Mouse (Mus musculus) hindbrain, postnatal 0 days (tissue): ENCODE measurements at regions not wholly inside any gene's neighbourhood (a gene's known extent, or its start where the extent isn't known, plus 50 kb on each side); places are given as distances from the start of the nearest gene placed in this dataset.
"Not testable (repeated sequence)": the region's sequence is repeated elsewhere in the genome, so short reads cannot be mapped to it uniquely, and the experiment has no call there.

Experiments used
- ATAC-seq: fragments of 200-750 bp; cut with Nextera tagmentation; 2 replicates; pipeline ENCODE4 v1.8.0; 2017; ENCODE audit warnings: mild to moderate bottlenecking, moderate TSS enrichment, moderate library complexity
- DNase-seq: peaks from one replicate; pipeline ENCODE4 v3.0.0-alpha.2; 2015; ENCODE audit warnings: low spot score
- H3K27ac ChIP-seq: fragments of 300-500 bp; sonication (generic); 2 replicates; pipeline ENCODE4 v1.5.1; 2014; ENCODE audit warnings: mild to moderate bottlenecking
- H3K27me3 ChIP-seq: fragments of 300-500 bp; sonication (generic); 2 replicates; pipeline ENCODE4 v1.6.1; 2014; ENCODE audit warnings: low read length, mixed read lengths; ENCODE audit not compliant: insufficient read depth
- H3K36me3 ChIP-seq: fragments of 300-500 bp; sonication (generic); 2 replicates; pipeline ENCODE4 v1.6.1; 2014; ENCODE audit warnings: low read length, mixed read lengths; ENCODE audit not compliant: insufficient read depth
- H3K4me1 ChIP-seq: fragments of 300-500 bp; sonication (generic); 2 replicates; pipeline ENCODE4 v1.6.1; 2014; ENCODE audit warnings: antibody characterized with exemption, low read length, mixed read lengths; ENCODE audit not compliant: insufficient read depth
- H3K4me2 ChIP-seq: fragments of 300-500 bp; sonication (generic); 2 replicates; pipeline ENCODE4 v1.6.1; 2014; ENCODE audit warnings: low read depth, mild to moderate bottlenecking, low read length, moderate library complexity, mixed read lengths
- H3K4me3 ChIP-seq: fragments of 300-500 bp; sonication (generic); 2 replicates; pipeline ENCODE4 v1.5.1; 2014; ENCODE audit warnings: low read length
- H3K9ac ChIP-seq: fragments of 300-500 bp; sonication (generic); replicated peaks from 2 replicates; pipeline ENCODE4 v1.6.1; 2014; ENCODE audit warnings: mild to moderate bottlenecking, low read length, moderate library complexity, mixed read lengths
- H3K9me3 ChIP-seq: fragments of 300-500 bp; sonication (generic); 2 replicates; pipeline ENCODE4 v1.6.1; 2016; ENCODE audit warnings: low read length, mixed read lengths
- CTCF ChIP-seq: IDR thresholded peaks from 2 replicates; pipeline ENCODE4 v1.5.1; 2016; ENCODE audit warnings: antibody characterized with exemption, control low read depth, low read depth
- WGBS: fragments of 180-500 bp; shearing (Covaris S2); extraction: QIAGEN DNeasy Blood & Tissue Kit; methylation state at CpG from one replicate; pipeline ENCODE4 v1.1.7; 2014; 5-methylcytosine and 5-hydroxymethylcytosine counted together

- no peaks in the 10 kb centered on the region for H3K36me3 ChIP-seq
- H3K4me1 ChIP-seq = no peaks in the 10 kb centered on the region
- H3K9ac ChIP-seq = no peak overlapping the region
- no peak for TF ChIP-seq CTCF
- no peaks in the 10 kb centered on the region for H3K9me3 ChIP-seq
- no peak overlapping the region for H3K4me2 ChIP-seq
- 32% methylated on average over 6 of the region's 6 CpGs for WGBS
- ATAC-seq = peak; percentile 73
- H3K4me3 ChIP-seq = no peak overlapping the region
- no peak for DNase-seq
- H3K27me3 ChIP-seq = no peaks in the 10 kb centered on the region
- H3K27ac ChIP-seq = no peak overlapping the region
Observed at GRCm38 (mm10) chr1:14109190-14109482, 1984.0 kb downstream of the 4930444P10Rik start.

DNA sequence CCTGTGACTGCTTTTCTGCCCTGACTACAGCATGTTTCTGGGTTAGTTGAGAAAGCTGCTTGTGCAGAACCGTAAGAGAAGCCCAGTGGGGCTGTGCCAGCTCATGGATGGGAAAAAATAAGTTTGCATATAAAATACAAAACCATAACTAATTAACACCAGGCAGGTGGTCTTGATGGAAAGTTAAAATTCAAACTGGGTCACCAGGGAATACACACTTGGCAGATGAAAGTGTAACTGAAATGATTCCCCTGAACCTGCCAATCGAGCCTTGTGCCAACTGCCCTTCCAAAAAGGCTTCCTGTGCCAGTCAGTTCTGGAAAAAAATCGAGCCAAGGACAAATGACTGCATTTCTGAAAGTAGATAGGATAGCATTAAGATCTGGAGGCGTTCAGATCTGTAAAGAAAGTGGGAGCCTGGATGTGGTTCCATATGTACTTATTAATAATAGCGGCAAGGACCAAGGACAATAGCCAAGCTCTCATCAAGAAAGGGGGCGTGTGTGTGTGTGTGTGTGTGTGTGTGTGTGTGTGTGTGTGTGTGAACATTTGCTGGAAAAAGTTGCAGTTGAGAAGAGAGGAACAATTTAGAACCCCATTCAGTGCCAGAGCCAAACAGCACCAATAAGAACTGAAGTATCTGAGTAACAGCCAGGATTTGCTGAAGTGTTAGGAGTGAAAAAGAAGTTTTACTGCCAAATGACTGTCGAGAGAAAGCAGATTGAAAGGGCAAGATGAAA, 1984.5 kb downstream of the 4930444P10Rik start:
- no peak overlapping the region for H3K4me2 ChIP-seq
- no peaks in the 10 kb centered on the region for H3K4me1 ChIP-seq
- no peaks in the 10 kb centered on the region for H3K27me3 ChIP-seq
- WGBS = 34% methylated on average over 7 of the region's 7 CpGs
- no peak for TF ChIP-seq CTCF
- no peak overlapping the region; the same call in 1 of the 2 replicates for H3K27ac ChIP-seq
- no peaks in the 10 kb centered on the region for H3K9me3 ChIP-seq
- peak; percentile 85 for ATAC-seq
- no peak overlapping the region for H3K9ac ChIP-seq
- peak; percentile 90 for DNase-seq
- no peaks in the 10 kb centered on the region for H3K36me3 ChIP-seq
- no peak overlapping the region for H3K4me3 ChIP-seq

DNA sequence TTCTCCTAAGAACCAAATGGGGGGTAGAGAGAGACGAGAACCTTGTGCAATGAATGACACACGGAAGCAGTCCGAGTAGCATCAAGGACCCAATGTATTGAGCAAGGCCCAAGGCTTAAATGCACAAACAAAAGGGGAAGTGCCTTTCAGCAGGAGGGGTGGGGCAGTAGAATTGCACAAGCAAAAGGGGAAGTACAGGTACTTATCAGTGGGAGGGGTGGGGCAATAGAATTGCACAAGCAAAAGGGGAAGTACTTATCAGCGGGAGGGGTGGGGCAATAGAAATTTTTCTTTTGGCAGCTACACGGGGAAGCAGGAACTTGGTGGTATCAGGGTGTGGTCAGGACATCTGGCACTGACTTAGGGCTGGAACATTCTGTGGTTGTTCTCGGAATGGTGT, 1987.6 kb downstream of the 4930444P10Rik start:
- not testable (repeated sequence) for ATAC-seq, H3K9me3 ChIP-seq, H3K36me3 ChIP-seq, H3K27me3 ChIP-seq, H3K4me1 ChIP-seq, H3K27ac ChIP-seq, H3K9ac ChIP-seq, H3K4me3 ChIP-seq, H3K4me2 ChIP-seq, DNase-seq
- 89% methylated on average over 5 of the region's 6 CpGs for WGBS

GRCm38 (mm10) chr1:14104529-14104928, 1988.6 kb downstream of the 4930444P10Rik start:
- Histone ChIP-seq H3K9me3 (no peaks in the 10 kb centered on the region), H3K4me1 (no peaks in the 10 kb centered on the region), H3K4me2 (no peak overlapping the region), H3K27ac (no peak overlapping the region), H3K4me3 (no peak overlapping the region), H3K9ac (no peak overlapping the region), H3K27me3 (no peaks in the 10 kb centered on the region), H3K36me3 (no peaks in the 10 kb centered on the region)
- no peak for ATAC-seq
- DNase-seq = no peak
- WGBS = 79% methylated on average over 2 of the region's 2 CpGs
- no peak for TF ChIP-seq CTCF

- no peak overlapping the region for H3K9ac ChIP-seq
- H3K4me2 ChIP-seq = no peak overlapping the region
- H3K27me3 ChIP-seq = no peaks in the 10 kb centered on the region
- peak; percentile 25 for DNase-seq
- no peak for ATAC-seq
- no peak overlapping the region for H3K4me3 ChIP-seq
- no peak overlapping the region for H3K27ac ChIP-seq
- 38% methylated on average over 5 of the region's 5 CpGs for WGBS
- TF ChIP-seq CTCF = no peak
- no peaks in the 10 kb centered on the region for H3K9me3 ChIP-seq
- no peaks in the 10 kb centered on the region for H3K4me1 ChIP-seq
- no peaks in the 10 kb centered on the region for H3K36me3 ChIP-seq
Observed at GRCm38 (mm10) chr1:14099031-14099430, 1994.1 kb downstream of the 4930444P10Rik start.

DNA sequence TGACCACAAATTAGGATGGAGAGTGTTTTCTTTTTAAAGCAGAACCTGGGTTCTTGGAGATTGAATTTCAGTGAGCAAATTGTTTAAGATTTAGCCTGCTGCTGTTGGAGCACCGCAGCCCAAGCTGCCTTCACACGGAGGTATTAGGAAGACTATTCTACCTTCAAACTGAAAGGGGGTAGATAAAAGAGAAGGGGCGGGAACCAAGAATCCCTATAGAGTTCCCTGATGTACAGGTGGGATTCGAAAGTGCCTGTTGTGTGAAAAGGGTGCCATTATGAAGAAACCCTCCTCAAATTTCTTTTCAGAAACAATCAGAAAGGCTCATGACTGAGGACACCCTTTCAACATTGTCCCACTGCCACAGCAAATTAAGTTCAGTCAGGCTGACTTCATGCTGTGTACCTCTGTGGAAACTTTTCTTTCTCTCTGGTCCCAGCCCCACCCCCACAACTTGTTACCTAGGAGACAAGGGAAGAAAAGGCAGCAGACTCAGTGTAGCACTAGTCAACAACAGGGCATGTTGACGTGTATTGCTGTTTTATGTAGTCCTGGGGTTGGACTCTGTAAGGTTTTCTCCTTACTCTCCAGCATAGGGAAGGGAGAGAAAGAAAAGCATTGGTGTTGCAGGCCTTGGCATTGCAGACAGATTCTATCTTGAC, 1995.4 kb downstream of the 4930444P10Rik start:
- no peak for DNase-seq

GRCm38 (mm10) chr1:14064856-14065255, 2028.3 kb downstream of the 4930444P10Rik start:
- 83% methylated on average over 3 of the region's 3 CpGs for WGBS
- no peak for ATAC-seq
- TF ChIP-seq CTCF = no peak
- Histone ChIP-seq H3K4me3 (no peak overlapping the region), H3K27me3 (no peaks in the 10 kb centered on the region), H3K9me3 (no peaks in the 10 kb centered on the region), H3K4me2 (no peak overlapping the region), H3K4me1 (no peaks in the 10 kb centered on the region), H3K9ac (no peak overlapping the region), H3K36me3 (no peaks in the 10 kb centered on the region), H3K27ac (no peak overlapping the region)
- DNase-seq = no peak

More for the DNA sequence above, 1995.4 kb downstream of the 4930444P10Rik start:
- Histone ChIP-seq H3K27me3 (no peaks in the 10 kb centered on the region), H3K9ac (no peak overlapping the region), H3K4me3 (no peak overlapping the region), H3K27ac (no peak overlapping the region), H3K4me2 (no peak overlapping the region), H3K4me1 (no peaks in the 10 kb centered on the region), H3K36me3 (no peaks in the 10 kb centered on the region), H3K9me3 (no peaks in the 10 kb centered on the region)
- no peak for ATAC-seq
- no peak for TF ChIP-seq CTCF
- 27% methylated on average over 5 of the region's 5 CpGs for WGBS
